Mouse (Mus musculus) lung, adult 18-20 months (tissue): ENCODE results near the gene Tle4.
A peak's percentile ranks its signal among the peaks of the same experiment; 100 is the strongest.

Source experiments
- DNase-seq, 2 experiments: peaks; one replicate each; pipeline ENCODE4 v3.0.0; 2022; ENCODE audit warnings: mixed read lengths in 2 of 2

Gene Tle4

DNA sequence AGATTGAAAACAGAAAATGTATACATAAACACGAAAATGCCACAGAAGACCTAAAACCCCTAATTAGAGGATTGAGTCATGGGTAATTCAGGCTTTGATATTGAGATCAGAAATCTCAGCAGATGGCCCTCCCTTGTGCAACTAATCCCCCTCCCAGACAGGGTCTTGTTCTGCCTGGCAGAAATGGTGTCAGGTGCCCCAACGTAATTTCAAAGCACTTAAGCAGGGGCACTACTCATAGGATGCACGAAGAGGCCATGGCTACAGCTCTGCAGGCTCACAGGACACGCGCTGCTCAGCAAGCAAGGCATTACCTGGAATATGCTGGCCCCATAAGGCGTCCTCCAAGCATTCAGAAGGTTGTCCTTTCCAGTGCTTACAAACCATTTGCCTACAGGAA is 146.5 kb downstream of the Tle4 start:
- no peak for DNase-seq

DNA sequence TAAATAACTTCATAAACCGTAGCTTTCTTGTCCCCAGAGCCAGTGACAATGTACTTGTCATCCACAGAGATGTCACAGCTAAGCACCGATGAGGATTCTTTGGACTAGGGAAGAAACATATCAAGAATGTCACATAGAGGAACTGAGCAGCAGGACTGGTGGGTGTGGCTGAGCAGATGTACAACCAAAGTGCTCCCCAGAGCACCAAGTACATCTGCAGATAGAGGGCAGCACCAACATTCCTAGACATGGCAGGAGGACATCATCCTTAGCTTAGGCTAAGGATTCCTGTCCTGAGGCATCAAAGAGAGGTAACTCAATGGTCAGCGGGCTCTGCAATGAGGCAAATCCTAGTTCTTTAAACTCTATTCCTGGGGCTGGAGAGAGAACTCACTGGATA is 148.1 kb downstream of the Tle4 start:
- peak; percentile 37 to 42 for DNase-seq

DNA sequence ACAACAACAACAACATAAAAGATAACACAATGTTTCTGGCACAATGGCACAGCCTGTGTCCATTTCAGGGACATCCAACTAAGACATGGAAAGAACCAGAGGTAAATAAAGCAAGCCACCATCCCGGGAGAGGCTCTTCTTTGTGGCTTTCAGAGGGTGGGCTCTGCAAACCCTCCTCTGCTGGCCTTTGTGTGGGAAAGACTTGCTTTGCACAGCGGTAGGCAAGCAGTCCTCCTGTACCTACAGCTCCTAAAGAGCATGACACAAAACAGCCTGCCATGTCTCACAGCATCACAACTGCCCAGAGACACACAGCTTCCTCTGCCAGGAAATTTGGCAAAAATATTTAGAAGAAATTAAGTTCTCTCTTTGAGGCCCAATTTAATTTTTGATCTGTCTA is 149.3 kb downstream of the Tle4 start:
- DNase-seq, result no peak

DNA sequence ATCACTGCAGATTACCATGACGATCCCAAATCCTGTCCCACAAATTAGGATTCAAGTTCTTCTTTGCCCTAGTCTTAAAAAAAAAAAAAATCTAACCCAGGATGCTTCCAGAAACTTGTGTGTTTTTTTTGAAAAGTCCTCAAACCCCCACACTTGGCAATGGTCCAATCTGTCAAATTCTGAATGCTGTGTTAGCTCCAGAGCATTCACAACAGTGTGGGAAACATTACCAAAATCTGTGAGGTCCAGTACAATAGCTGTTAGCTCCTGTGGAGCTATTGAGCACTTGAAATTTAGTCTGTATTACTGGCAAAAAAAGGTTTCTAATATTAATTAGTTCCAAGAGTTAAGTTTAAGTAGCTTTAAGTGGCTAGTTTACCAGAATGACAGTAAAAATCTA is 150.4 kb downstream of the Tle4 start:
- DNase-seq, result no peak

DNA sequence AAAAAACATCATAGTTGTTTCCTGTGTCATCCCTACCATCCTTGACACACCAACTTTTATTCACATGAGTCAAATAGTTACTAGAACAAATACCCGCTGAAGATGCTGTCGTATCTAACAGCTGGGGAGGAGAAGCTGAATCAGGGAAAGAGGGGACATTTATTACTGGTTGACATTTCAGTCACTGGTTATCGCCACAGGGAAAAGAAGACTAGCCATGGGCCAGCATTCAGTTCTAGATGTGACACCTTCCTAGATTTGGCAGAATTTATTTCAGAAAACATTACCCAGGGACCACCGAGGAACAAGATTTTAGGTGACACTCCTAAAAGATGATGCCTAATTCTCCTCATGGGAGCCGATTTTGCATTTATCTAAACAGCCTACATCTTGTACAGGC is 156.0 kb downstream of the Tle4 start:
- DNase-seq, result no peak

DNA sequence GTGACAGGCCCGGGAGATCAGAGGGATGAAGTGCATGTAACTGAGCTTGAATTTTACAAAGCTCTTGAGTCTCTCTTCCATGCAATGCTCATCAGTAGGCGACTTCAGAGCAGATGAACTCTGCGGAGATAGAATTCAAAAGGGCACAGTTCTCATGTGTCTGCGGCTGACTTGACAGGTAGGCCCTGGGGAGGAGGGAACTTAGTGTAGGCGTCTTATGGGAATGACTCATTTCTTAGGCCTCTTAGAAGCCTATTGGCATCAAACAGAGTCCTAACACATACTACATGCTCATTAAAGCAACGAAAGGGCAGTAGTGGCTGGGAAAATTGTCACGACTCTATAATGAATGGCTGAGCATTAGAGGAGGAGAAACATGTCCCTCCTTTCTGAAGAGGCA is 160.6 kb downstream of the Tle4 start:
- no peak for DNase-seq

DNA sequence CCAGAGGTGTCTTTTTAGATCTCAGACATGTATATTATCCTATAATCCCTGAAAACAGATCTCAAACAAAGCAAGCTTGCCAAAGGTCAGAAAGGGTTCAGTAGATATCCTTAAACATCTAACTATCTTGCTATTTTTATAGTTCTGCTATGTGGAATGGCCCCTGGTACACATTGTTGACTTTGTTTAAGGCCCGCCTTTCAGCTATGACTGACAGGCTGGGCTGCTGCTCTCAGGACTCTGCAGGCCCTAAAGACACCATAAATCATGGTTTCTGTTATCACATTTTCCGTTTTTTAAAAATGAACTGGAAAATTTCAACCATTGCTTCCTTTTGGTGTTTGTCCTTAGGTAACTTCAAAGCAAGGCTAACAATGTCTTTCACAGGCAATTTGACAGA is 161.3 kb downstream of the Tle4 start:
- DNase-seq, result no peak

DNA sequence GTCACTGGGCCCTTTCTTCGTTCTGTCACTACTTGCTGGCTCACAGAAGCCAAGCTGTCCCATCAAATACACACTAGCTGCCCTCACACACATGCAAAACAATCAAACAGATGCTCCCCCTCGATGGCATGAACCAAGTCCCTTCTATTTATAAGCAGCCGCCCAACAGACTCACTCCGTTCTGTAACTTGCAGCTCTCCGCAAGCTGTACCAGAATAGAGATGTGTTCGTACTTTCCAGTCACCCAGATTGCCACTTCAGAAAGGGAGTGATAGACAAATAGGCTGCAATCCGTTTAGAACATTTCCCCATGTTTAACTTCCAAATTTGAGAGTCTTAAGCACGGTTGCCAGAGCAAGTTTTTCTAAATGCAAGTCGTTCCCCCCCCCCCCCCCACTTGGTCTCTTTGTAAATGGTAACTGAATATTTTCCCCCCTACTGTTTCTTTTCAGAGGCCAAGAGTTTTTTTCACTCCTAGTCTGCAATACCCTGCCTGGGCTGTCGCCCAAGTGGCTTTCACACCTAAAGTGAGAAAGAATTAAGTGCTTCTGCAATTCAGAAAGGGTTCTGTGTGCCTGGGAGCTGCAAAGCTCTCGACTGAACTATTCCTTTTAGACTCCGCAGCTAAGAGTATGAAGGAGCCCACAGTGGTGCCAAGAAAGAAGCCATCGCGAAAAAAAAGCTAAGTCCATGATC is 162.0 kb downstream of the Tle4 start:
- peak in 1 of 2 experiments; percentile 12 for DNase-seq

DNA sequence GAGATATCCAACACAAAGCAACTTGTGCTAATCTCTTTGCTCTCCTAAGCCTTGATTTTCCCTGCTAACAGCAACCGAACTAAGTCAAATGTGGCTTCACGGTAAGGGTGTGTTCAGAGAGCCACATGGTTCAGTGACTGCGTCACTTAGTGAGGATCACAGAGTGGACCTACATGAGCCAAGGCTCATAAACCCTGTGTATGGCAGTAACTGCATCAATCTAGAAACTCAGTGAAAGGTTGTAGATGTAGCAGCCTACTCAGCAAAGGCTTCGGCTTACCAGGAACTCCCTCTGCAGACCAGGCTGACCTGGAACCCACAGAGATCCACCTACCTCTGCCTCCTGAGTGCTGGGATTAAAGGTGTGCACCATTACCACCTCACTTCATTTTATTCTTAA is 164.0 kb downstream of the Tle4 start:
- no peak for DNase-seq

DNA sequence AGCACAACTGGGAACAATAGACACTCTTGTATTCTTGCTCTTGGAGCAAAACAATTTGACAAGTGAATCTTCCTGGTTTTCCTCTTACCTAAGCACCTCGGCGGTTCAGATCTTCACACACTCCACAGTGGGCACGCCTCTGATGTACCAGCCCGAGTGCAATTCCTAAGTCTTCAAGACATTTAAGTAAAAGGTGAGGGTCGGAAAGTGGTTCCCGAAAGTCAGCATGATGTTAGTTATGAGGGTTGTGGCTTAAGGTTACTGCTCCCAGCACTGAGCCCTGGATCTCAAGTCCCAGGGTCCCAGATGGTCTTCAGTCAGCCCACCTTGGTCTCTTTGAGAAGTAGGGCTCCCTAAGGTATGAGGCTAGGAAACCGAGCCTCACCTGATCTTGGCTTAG is 165.4 kb downstream of the Tle4 start:
- no peak for DNase-seq

DNA sequence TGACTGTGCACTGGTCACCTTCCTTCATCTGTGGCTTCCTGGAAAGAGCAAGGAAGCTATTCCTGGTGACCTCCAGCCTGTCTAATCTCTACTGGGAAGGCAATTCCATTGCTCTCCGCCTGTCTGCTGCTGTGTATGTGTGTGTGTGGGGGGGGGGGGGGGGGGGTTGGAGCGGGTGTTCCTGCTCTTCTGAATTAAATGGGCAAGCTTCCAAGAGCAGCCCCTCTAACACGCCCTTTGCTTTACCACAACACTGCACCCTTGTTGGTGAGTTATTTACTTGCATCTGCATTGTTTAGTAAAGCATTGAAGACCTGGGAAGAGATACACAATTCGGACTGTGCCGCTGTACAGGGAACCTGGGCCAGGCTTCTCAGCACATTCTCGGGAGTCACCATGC is 170.9 kb downstream of the Tle4 start:
- DNase-seq, result no peak

DNA sequence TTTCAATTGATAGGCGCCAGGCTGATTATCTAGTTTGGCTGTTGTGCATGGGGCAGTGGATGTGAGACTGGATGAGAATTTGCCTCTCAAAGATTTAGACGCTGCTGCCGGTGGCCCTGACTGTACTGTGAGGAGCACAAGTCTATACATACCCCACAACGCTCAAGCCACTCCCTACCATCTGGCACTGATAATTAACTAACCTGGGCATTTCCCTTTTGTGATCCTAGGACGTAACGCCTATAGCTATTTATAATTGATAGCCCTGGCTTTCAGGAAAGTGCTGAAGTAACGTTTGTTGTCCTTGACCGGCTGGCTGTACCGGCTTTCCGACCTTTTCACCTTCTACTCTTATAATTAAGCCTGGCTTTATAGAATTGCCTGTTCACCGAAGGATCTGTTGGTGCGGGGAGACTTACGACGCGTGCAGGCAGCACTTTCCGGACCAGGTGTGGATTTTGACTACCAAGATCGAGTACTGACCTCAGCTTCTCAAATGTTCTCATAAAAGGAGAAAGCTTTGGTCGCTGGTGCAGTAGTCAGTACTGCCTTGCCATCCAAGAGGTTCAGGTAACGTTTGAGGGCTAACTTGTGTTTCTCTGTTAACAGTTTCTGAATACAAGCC is 171.5 kb downstream of the Tle4 start:
- no peak for DNase-seq

DNA sequence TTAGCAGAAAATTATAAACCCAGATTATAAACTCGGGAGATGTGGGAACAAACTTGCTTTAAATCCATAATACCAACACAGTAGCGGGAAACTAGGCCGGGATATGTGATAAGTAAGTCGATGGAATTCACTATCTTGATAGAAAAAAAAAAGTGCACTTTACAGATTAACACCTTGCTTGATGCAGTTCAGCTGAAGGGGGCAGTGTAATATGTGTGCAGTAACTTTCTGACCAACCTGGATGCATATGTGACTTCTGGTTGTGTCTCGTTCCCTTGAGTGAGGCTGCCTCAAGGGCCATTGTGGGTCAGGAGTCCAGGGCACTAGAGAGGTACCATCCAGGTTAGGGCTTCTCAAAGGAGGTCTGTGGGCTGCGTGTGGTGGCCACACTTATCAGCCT is 172.7 kb downstream of the Tle4 start:
- DNase-seq, result no peak

DNA sequence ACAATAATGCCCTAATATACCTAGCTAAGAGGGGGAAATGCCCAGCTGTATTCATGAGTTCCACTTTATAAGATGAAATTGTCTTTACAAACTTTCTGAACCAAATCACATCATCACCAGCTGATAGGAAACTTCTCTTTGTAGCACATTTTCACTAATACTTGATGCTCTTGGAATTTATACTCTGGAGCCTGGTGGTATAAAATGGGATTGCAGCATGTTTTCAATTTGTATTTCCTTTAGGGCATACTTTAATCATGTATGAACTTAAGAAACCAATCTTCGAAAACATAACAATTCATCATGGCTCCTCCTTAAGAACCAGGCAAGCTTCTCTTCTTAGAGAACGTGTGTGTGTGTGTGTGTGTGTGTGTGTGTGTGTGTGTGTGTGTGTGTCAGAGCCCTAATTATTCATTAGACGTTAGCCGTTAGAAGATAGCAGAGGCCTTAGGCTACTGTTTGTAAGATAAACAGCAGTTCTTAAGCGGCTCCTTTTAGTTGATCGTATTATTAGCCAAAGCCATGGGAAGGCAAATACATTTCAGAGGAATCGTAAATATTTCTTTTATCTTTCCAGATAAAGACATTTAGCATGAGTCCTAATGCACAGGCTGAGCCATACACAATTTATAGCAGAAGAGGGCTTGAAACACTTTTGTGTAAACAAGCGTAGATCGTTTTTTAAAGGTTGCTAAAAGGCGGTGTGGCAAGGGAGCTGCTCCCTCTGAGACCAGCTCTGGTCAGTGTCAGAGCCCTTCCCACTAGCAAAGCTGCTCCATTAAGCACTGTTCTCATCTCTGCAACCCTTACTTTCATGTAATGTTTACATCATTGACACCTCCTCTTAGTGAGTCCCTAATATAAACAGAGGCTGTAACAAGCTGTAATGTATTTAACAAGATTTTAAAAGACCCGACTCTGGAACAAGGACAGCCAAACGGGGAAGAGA is 173.6 kb downstream of the Tle4 start:
- no peak for DNase-seq

DNA sequence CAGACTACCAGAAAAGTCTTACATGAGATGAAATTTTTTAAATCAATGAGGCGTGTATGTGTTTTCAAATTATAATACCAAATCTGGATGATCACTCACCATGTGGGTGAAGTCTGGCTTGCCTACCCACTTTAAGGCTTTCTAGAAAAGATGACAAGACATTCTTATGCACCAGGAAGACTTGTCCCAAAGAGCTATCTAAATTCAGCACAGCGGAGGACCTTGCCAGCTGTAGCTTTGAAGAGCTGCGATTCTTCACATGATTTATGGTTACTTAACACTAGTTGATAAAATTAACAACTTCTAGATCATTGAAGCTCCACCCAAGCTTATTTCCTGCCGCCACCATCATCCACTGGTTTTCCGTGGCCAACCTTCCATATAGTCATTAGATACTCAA is 176.2 kb downstream of the Tle4 start:
- no peak for DNase-seq

DNA sequence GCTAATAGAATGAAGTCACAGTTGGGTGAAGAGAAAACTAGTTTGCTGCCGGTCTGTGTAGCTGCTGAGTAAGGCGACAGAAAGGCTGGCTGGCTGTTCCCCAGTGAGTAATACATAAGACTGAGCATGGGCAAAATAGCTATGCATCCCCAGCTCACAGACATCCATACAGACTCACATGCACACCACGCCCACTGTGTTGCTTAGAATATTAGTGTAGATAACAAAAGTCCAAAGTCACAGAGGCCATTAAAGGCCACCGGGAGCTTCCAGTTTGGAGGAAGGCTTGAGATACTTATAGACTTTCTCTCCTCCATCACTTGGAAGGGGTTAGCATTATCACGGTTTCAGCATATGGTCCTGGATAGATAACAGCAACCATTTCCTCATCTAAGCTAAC is 178.0 kb downstream of the Tle4 start:
- no peak for DNase-seq

DNA sequence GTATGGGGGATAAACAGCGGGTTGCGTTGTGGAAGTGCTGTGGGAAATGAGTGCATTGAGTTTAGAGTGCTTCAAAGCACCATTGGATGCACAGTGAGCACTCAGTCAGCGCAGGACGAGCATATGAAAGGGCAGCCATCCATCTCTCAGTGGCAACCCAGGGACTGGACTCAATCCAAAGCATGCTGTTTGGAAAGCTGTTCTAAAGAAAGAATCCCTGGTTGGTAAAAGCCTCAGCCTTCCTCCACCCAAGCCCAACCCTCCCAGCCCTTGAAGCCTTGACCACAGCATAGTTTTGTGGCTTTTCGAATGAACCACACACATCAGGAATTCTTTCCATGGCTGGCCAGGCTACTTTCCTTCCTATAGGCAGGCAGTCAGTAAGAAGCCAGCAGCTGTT is 181.0 kb downstream of the Tle4 start:
- DNase-seq, result peak in 1 of 2 experiments; percentile 3

DNA sequence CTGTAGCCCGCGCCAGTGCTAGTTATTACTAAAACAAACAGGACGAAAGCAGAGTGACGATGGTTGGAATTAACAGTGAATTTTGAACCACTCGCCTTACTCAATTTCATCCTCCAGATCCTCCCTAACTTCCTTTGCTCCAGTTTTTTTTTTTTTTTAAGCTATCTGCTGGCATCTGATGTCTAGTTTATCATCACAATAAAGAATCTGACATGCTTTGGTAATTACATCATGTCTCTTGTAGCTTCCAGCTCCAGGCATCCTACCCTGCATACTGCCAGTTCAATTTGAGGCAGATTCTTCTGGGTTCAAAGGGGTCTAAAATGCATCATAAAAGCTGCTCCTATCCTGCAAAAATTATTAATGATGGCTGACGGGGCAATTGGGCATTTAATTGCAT is 181.9 kb downstream of the Tle4 start:
- DNase-seq, result no peak

DNA sequence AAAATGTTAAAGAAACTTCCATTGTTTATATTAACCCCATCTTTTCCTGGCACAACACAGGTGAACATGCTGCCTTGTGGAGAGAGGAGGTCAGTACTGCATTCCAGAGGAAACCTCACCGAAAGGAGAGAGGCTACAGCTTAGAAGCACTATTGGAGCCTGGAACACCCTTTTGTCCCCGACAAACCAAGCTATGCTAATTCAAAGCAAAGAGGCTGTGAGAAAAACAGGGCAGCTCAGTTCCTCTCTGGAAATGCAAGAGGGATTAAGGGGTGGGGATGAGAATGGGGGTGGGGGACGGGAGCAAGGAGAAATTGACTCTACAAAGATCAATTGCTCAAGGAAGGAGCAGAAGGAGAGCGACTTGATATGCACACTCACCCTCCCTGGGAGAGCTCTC is 182.9 kb downstream of the Tle4 start:
- no peak for DNase-seq

DNA sequence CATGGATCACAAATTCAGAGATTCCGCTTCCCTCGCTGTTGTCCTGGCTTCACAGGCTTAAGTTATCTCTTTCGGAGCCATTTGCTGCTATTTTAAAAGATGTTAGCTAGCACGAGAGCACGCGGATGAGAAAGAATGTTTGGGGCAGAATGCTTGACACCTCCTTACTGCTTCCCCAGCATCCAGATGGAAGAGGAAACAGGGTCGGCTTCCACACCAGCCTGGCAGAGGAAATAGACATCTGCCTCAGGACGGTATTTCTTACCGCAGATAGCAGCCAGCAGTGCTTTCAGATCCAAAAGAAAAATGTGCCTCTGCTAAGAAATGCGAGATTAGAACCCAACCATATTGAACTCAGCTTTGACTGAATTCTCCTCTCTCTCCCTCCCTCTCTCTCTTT is 191.2 kb downstream of the Tle4 start:
- DNase-seq, result no peak
